Mouse (Mus musculus): Measurements from ENCODE around the gene BC049762.

The BC049762 gene

DNA sequence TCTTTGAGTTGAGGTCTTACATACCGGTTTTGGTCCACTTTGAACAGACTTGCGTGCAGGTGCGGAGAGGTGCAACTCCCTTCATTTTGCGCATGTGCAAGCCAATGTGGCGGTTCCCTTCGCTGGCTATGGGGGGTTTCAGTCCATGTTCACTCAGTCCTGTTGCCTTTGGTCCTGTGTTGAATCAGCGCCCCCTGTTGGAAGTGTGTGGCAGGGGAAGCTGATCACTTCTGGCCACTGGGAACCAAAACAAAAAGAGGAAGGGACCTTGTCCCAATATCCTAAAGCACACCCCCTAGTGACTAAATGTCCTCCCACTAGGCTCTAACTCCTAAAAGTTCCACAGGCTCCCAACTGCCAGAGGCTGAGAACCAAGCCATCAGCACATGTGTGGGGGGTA lies 48.8 kb downstream of the BC049762 start:
- no peak for DNase-seq

DNA sequence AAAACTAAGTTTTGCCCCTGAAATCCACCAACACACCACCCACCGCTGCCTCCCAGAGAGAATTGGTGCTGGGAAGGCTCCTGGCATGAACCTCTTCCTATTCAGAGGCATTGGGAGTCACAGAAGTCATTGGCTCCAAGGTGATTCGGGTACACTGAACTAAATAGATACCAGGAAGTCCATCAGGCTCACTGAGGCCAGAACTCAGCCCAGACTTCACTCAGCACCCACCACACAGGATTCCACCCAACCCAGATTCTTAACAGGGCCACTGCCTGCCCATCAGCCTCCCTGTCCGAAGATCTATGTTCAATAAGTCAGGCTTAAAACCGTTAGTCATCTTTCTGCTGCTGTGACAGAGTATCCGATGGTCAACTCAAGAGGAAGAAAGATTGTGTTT lies 51.4 kb downstream of the BC049762 start:
- no peak for DNase-seq

DNA sequence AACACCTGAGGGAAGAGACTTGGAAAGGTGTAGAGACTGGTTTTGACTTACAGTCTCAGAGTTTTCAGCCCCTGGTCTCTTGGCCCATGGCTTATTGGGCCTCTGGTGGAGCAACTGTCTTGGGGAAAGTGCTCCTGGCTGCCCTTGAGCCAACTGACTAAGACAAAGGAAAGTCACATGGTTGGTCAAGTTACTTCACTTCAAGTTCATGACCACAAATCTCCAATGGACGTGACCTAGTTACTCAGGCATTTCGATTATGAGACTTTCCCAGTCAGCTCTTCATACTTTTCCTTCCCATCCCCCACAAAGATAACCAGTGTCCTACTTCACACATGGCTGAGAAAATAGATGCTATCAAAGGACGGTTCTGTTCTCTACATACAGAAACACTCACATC lies 55.1 kb downstream of the BC049762 start:
- no peak for DNase-seq

Data from right cerebral cortex, postnatal 4 days (tissue).